Mouse (Mus musculus): ENCODE results near the gene Klf9.

- no peak for TF ChIP-seq CTCF (IDR thresholded peaks at IDR 0.05; ENCODE audit: low read depth)
- TF ChIP-seq EP300 (IDR thresholded peaks at IDR 0.05; ENCODE audit: low read depth), result no peak
Observed at GRCm38 (mm10) chr19:23203505-23204053, 62.6 kb downstream of the Klf9 start.
